In genomic region chr7:116039538-116040466, GRCm38 (mm10) we compare ENCODE assay signal across 8 mouse cellular contexts. TPM values are rescaled to one million over a fixed set of nuclear protein-coding genes. Genes with fewer than 3 reads are reported as not detected.
A peak's percentile ranks its signal among the peaks of the same experiment; 100 is the strongest.
DNase-seq lines count a peak whose midpoint lies in the region; ATAC-seq and TF ChIP-seq lines count a peak whose summit lies in the region.

No protein-coding gene starts in this region.

- no peaks in the 10 kb centered on the region for H3K36me3 ChIP-seq in hindbrain, postnatal 0 days (ENCODE audit: insufficient read depth, low read length)

- peaks cover 6% of the 10 kb centered on the region; the same call in 1 of the 2 replicates for H3K4me1 ChIP-seq in hindbrain, postnatal 0 days (ENCODE audit: insufficient read depth, low read length)

- WGBS in hindbrain, postnatal 0 days: under 1% methylated on average over 48 of the region's 48 CpGs

- peak; percentile 89 for DNase-seq in ZHBTc4 (ENCODE audit: low read depth, low spot score)
- DNase-seq in gastrocnemius, adult 2 months: peak; percentile 90
- peak; percentile 93 for DNase-seq in hindbrain, postnatal 0 days (ENCODE audit: low spot score)
- DNase-seq in left cerebral cortex, adult 2 months (ENCODE audit: extremely low spot score in 1 of 2, low spot score in 2 of 2): peak; percentile 86 to 89
- peak; percentile 92 to 96 for DNase-seq in right cerebral cortex, adult 2 months (ENCODE audit: low spot score in 2 of 2)
- peak; percentile 71 for DNase-seq in urinary bladder, postnatal 25 days (ENCODE audit: low spot score)

- TF ChIP-seq CTCF in gastrocnemius, adult 2 months (IDR thresholded peaks at IDR 0.05): peak; percentile 96
- TF ChIP-seq CTCF in hindbrain, postnatal 0 days (IDR thresholded peaks at IDR 0.05; ENCODE audit: low read depth): peak; percentile 96
- peak; percentile 93 for TF ChIP-seq CTCF in left cerebral cortex, adult 2 months (IDR thresholded peaks at IDR 0.05)

- peaks cover 14% of the 10 kb centered on the region for H3K27me3 ChIP-seq in hindbrain, postnatal 0 days (ENCODE audit: insufficient read depth, low read length)

- H3K4me3 ChIP-seq in gastrocnemius, adult 2 months: peak overlapping the region; percentile 82
- H3K4me3 ChIP-seq in hindbrain, postnatal 0 days (ENCODE audit: low read length): peak overlapping the region; percentile 42
- peak overlapping the region; percentile 51 for H3K4me3 ChIP-seq in left cerebral cortex, adult 2 months

- H3K9me3 ChIP-seq in hindbrain, postnatal 0 days (ENCODE audit: low read length): no peaks in the 10 kb centered on the region

- ATAC-seq in common myeloid progenitor, adult 5-6 weeks (replicated peaks; ENCODE audit: low read depth, poor library complexity, severe bottlenecking): peak; percentile 93
- peak; percentile 94 for ATAC-seq in hindbrain, postnatal 0 days
- peak; percentile 92 for ATAC-seq in megakaryocyte, adult 5-6 weeks (ENCODE audit: poor library complexity, severe bottlenecking)

- peak overlapping the region; percentile 84 for H3K4me2 ChIP-seq in hindbrain, postnatal 0 days (ENCODE audit: low read depth, low read length)

- peak overlapping the region; percentile 89 for H3K27ac ChIP-seq in gastrocnemius, adult 2 months
- H3K27ac ChIP-seq in hindbrain, postnatal 0 days: no peak overlapping the region; the same call in 1 of the 2 replicates
- H3K27ac ChIP-seq in left cerebral cortex, adult 2 months: peak overlapping the region; percentile 44; the same call in 1 of the 2 replicates

- peak overlapping the region; percentile 34 for H3K9ac ChIP-seq in hindbrain, postnatal 0 days (replicated peaks; ENCODE audit: low read length)

- intact Hi-C loops in gastrocnemius, adult 2 months (cut with DNase I): loop anchor here (1.0 to 10.0 kb wide), 6 partner anchors 495 to 1165 kb away; no protein-coding TSS in a partner anchor
- intact Hi-C loops in left cerebral cortex, adult 2 months (cut with DNase I): loop anchor here (1.0 to 2.0 kb wide), 4 partner anchors 673 to 1166 kb away; no protein-coding TSS in a partner anchor

RNA-seq across cellular contexts. Expression of gene 1110004F10Rik, which starts 0.6 kb away (rescaled TPM):
- 333 and 362 TPM in 2 replicates for total RNA-seq in common myeloid progenitor, adult 5-6 weeks (2017)
- 10 to 100 TPM; 43.5 to 48.3 TPM for total RNA-seq in gastrocnemius, adult 2 months (2021)
- total RNA-seq in hindbrain, postnatal 0 days (2014; rRNA removed): 142 and 148 TPM in 2 replicates
- polyA plus RNA-seq in hindbrain, postnatal 0 days (2015; fragmentation: Nextera tagmentation; extraction: Ambion mirVana): 329 and 335 TPM in 2 replicates
- 10 to 100 TPM; 87.1 to 93.6 TPM for total RNA-seq in left cerebral cortex, adult 2 months (2021)
- 85.7 and 95.9 TPM in 2 replicates for total RNA-seq in megakaryocyte, adult 5-6 weeks (2015)
- total RNA-seq in megakaryocyte, adult 5-6 weeks (2017): 154 and 167 TPM in 2 replicates

RNA-seq across cellular contexts. Expression of gene Sox6, which starts 1.2 kb away (rescaled TPM):
- 5.4 and 6.3 TPM in 2 replicates for total RNA-seq in common myeloid progenitor, adult 5-6 weeks (2017)
- total RNA-seq in gastrocnemius, adult 2 months (2021): 100 to 1,000 TPM; 186 to 189 TPM
- 24.9 and 39.8 TPM in 2 replicates for total RNA-seq in hindbrain, postnatal 0 days (2014; rRNA removed)
- 32.8 and 33.7 TPM in 2 replicates for polyA plus RNA-seq in hindbrain, postnatal 0 days (2015; fragmentation: Nextera tagmentation; extraction: Ambion mirVana)
- total RNA-seq in left cerebral cortex, adult 2 months (2021): 10 to 100 TPM; 29.7 to 32.7 TPM
- total RNA-seq in megakaryocyte, adult 5-6 weeks (2015): 0.45 and 3.8 TPM in 2 replicates
- 0.99 and 1.2 TPM in 2 replicates for total RNA-seq in megakaryocyte, adult 5-6 weeks (2017)

RNA-seq across cellular contexts. Expression of gene Gm4353, which starts 44.6 kb away (rescaled TPM):
- 3.6 and 7.0 TPM in 2 replicates for total RNA-seq in common myeloid progenitor, adult 5-6 weeks (2017)
- 1 to 10 TPM; 1.6 to 2.3 TPM for total RNA-seq in gastrocnemius, adult 2 months (2021)
- total RNA-seq in hindbrain, postnatal 0 days (2014; rRNA removed): 0.14 and 1.3 TPM in 2 replicates
- 0.63 and 0.79 TPM in 2 replicates for polyA plus RNA-seq in hindbrain, postnatal 0 days (2015; fragmentation: Nextera tagmentation; extraction: Ambion mirVana)
- 1 to 10 TPM; 2.5 to 2.8 TPM for total RNA-seq in left cerebral cortex, adult 2 months (2021)
- total RNA-seq in megakaryocyte, adult 5-6 weeks (2015): 0.22 and 0.23 TPM in 2 replicates
- total RNA-seq in megakaryocyte, adult 5-6 weeks (2017): 0.66 and 0.81 TPM in 2 replicates
